Mouse (Mus musculus) myocyte (in vitro differentiated cells): ENCODE results near the gene Sowaha.

Experiments used
- CEBPB ChIP-seq: IDR thresholded peaks from 2 replicates; pipeline ENCODE4 v1.6.1; 2011; ENCODE audit warnings: mild to moderate bottlenecking, moderate library complexity; ENCODE audit not compliant: poor library complexity, insufficient read depth, severe bottlenecking
- MAX ChIP-seq: IDR thresholded peaks from one replicate; pipeline ENCODE4 v1.6.1; 2011; ENCODE audit warnings: low read depth, mild to moderate bottlenecking, control low read depth
- MYOD1 ChIP-seq, 3 experiments: IDR thresholded peaks; one replicate each; pipeline ENCODE4 v1.6.1; 2011; ENCODE audit warnings: control low read depth in 2 of 3, low read depth in 2 of 3, mild to moderate bottlenecking in 2 of 3, moderate library complexity in 1 of 3; ENCODE audit not compliant: insufficient read length in 2 of 3, control insufficient read depth in 1 of 3
- MYOG ChIP-seq, 3 experiments: IDR thresholded peaks; one replicate each; pipeline ENCODE4 v1.6.1; 2011; ENCODE audit warnings: control low read depth in 2 of 3, low read depth in 2 of 3, mild to moderate bottlenecking in 2 of 3; ENCODE audit not compliant: insufficient read length in 2 of 3, control insufficient read depth in 1 of 3, insufficient read depth in 1 of 3
- POLR2A ChIP-seq: IDR thresholded peaks from one replicate; pipeline ENCODE4 v1.6.1; 2011; ENCODE audit warnings: low read depth, mild to moderate bottlenecking, control low read depth, moderate library complexity; ENCODE audit not compliant: insufficient read length
- POLR2AphosphoS2 ChIP-seq: IDR thresholded peaks from one replicate; pipeline ENCODE4 v1.6.1; 2011; ENCODE audit warnings: low read depth, control low read depth; ENCODE audit not compliant: insufficient read length
- REST ChIP-seq: IDR thresholded peaks from one replicate; pipeline ENCODE4 v1.6.1; 2011; ENCODE audit warnings: mild to moderate bottlenecking, control low read depth, moderate library complexity; ENCODE audit not compliant: insufficient read depth, insufficient read length
- TCF12 ChIP-seq: IDR thresholded peaks from one replicate; pipeline ENCODE4 v1.6.1; 2011; ENCODE audit warnings: mild to moderate bottlenecking, control low read depth; ENCODE audit not compliant: poor library complexity, insufficient read depth, severe bottlenecking

DNA sequence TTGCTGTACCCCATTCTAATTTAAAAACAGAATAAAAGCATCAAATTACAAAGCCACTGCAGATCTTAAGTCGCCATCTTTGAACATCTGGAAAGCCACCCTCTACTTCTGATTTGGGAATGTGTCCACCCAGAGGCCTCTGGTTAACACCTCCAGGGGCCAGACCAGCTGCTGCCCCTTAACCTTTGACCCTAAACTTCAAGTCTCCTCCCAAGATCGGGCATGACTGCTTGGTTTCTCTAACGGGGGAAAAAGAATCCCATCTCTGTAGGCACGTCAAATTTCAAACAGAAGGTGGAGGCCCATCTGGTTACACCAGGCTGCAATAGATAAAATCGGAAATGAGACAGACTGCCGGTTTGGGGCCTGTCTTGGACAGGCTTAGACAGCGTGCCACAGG, 2.2 kb downstream of the Sowaha start:
- TF ChIP-seq MAX: no peak
- no peak for TF ChIP-seq MYOD1 (IDR thresholded peaks at IDR 0.05; ENCODE audit: control insufficient read depth in 1 of 3, insufficient read length in 2 of 3, low read depth in 2 of 3)
- no peak for TF ChIP-seq REST
- TF ChIP-seq CEBPB: no peak
- no peak for TF ChIP-seq POLR2A
- no peak for TF ChIP-seq MYOG (IDR thresholded peaks at IDR 0.05; ENCODE audit: control insufficient read depth in 1 of 3, insufficient read depth in 1 of 3, insufficient read length in 2 of 3, low read depth in 2 of 3)
- no peak for TF ChIP-seq POLR2AphosphoS2
- TF ChIP-seq TCF12: no peak
